Mouse (Mus musculus): ENCODE data around the gene Scnn1a. TPM values are rescaled to one million over a fixed set of nuclear protein-coding genes. Genes with fewer than 3 reads are reported as not detected.

The Scnn1a gene
- total RNA-seq, 2 experiments from 2014 or later = 2.4 to 2.9 TPM

GRCm38 (mm10) chr6:125333112-125333899 is 12.8 kb downstream of the Scnn1a start:
- intact Hi-C loops (cut with DNase I) = no loop called here
- DNase-seq (ENCODE audit: low spot score in 2 of 2) = no peak

- DNase-seq (ENCODE audit: low spot score in 2 of 2) = no peak
- intact Hi-C loops (cut with DNase I) = no loop called here
Measured at GRCm38 (mm10) chr6:125334356-125334755, 13.9 kb downstream of the Scnn1a start.

- DNase-seq (ENCODE audit: low spot score in 2 of 2) = no peak
- intact Hi-C loops (cut with DNase I) = no loop called here
Measured at GRCm38 (mm10) chr6:125338791-125339660, 18.6 kb downstream of the Scnn1a start.

- intact Hi-C loops (cut with DNase I) = no loop called here
- no peak for DNase-seq (ENCODE audit: low spot score in 2 of 2)
Measured at GRCm38 (mm10) chr6:125340244-125340643, 19.8 kb downstream of the Scnn1a start.

GRCm38 (mm10) chr6:125342198-125342597 is 21.7 kb downstream of the Scnn1a start:
- DNase-seq (ENCODE audit: low spot score in 2 of 2) = no peak
- intact Hi-C loops (cut with DNase I) = no loop called here

GRCm38 (mm10) chr6:125344084-125344483 is 23.6 kb downstream of the Scnn1a start:
- intact Hi-C loops (cut with DNase I) = no loop called here
- DNase-seq (ENCODE audit: low spot score in 2 of 2) = no peak

GRCm38 (mm10) chr6:125344866-125345265 is 24.4 kb downstream of the Scnn1a start:
- intact Hi-C loops (cut with DNase I) = no loop called here

GRCm38 (mm10) chr6:125345625-125346024 is 25.2 kb downstream of the Scnn1a start:
- intact Hi-C loops (cut with DNase I) = no loop called here
- DNase-seq (ENCODE audit: low spot score in 2 of 2) = no peak

More at GRCm38 (mm10) chr6:125344866-125345265, 24.4 kb downstream of the Scnn1a start:
- no peak for DNase-seq (ENCODE audit: low spot score in 2 of 2)

GRCm38 (mm10) chr6:125346029-125346428 is 25.6 kb downstream of the Scnn1a start:
- intact Hi-C loops (cut with DNase I) = no loop called here
- DNase-seq (ENCODE audit: low spot score in 2 of 2) = no peak

GRCm38 (mm10) chr6:125348721-125349574 is 28.5 kb downstream of the Scnn1a start, which contains the start of gene Tnfrsf1a:
Gene Tnfrsf1a, plus strand, starts transcription at chr6:125349362.
- intact Hi-C loops (cut with DNase I) = no loop called here
- DNase-seq (ENCODE audit: low spot score in 2 of 2) = no peak

- intact Hi-C loops (cut with DNase I) = no loop called here
- no peak for DNase-seq (ENCODE audit: low spot score in 2 of 2)
Measured at GRCm38 (mm10) chr6:125349575-125350230, 29.2 kb downstream of the Scnn1a start.

- intact Hi-C loops (cut with DNase I) = no loop called here
Measured at GRCm38 (mm10) chr6:125350231-125350994, 30.0 kb downstream of the Scnn1a start.

GRCm38 (mm10) chr6:125350995-125351324 is 30.5 kb downstream of the Scnn1a start:
- DNase-seq (ENCODE audit: low spot score in 2 of 2) = no peak
- intact Hi-C loops (cut with DNase I) = no loop called here

More at GRCm38 (mm10) chr6:125350231-125350994, 30.0 kb downstream of the Scnn1a start:
- DNase-seq (ENCODE audit: low spot score in 2 of 2) = no peak

GRCm38 (mm10) chr6:125351368-125352045 is 31.0 kb downstream of the Scnn1a start:
- no peak for DNase-seq (ENCODE audit: low spot score in 2 of 2)
- intact Hi-C loops (cut with DNase I) = no loop called here

- intact Hi-C loops (cut with DNase I) = no loop called here
- DNase-seq (ENCODE audit: low spot score in 2 of 2) = no peak
Measured at GRCm38 (mm10) chr6:125352046-125352384, 31.6 kb downstream of the Scnn1a start.

GRCm38 (mm10) chr6:125352811-125353210 is 32.4 kb downstream of the Scnn1a start:
- DNase-seq (ENCODE audit: low spot score in 2 of 2) = no peak
- intact Hi-C loops (cut with DNase I) = no loop called here

- intact Hi-C loops (cut with DNase I) = no loop called here
- DNase-seq (ENCODE audit: low spot score in 2 of 2) = no peak
Measured at GRCm38 (mm10) chr6:125353221-125353620, 32.8 kb downstream of the Scnn1a start.

GRCm38 (mm10) chr6:125353655-125354054 is 33.2 kb downstream of the Scnn1a start:
- no peak for DNase-seq (ENCODE audit: low spot score in 2 of 2)
- intact Hi-C loops (cut with DNase I) = no loop called here
